Mouse (Mus musculus) liver, embryonic 16.5 days (tissue): ENCODE data around the gene Hist1h4c. TPM values are rescaled to one million over a fixed set of nuclear protein-coding genes. Genes with fewer than 3 reads are reported as not detected.
"Not testable (repeated sequence)": the region's sequence is repeated elsewhere in the genome, so short reads cannot be mapped to it uniquely, and the experiment has no call there.

Experiments used
- ATAC-seq: fragments of 200-750 bp; cut with Nextera tagmentation; 2 replicates; pipeline ENCODE4 v1.8.0; 2017; ENCODE audit warnings: low read depth, mild to moderate bottlenecking, moderate number of reproducible peaks, moderate library complexity
- H3K27ac ChIP-seq: fragments of 300-500 bp; sonication (generic); 2 replicates; pipeline ENCODE4 v1.5.1; 2014; ENCODE audit warnings: mild to moderate bottlenecking, low read length
- H3K27me3 ChIP-seq: fragments of 300-500 bp; sonication (generic); 2 replicates; pipeline ENCODE4 v1.6.1; 2014; ENCODE audit warnings: low read depth, low read length, mixed read lengths; ENCODE audit not compliant: control insufficient read depth, insufficient read depth
- H3K36me3 ChIP-seq: fragments of 300-500 bp; sonication (generic); 2 replicates; pipeline ENCODE4 v1.6.1; 2014; ENCODE audit warnings: mild to moderate bottlenecking; ENCODE audit not compliant: control insufficient read depth, insufficient read depth
- H3K4me1 ChIP-seq: fragments of 300-500 bp; sonication (generic); 2 replicates; pipeline ENCODE4 v1.6.1; 2014; ENCODE audit warnings: low read depth, low read length, mixed read lengths; ENCODE audit not compliant: control insufficient read depth
- H3K4me2 ChIP-seq: fragments of 300-500 bp; sonication (generic); 2 replicates; pipeline ENCODE4 v1.6.1; 2014; ENCODE audit warnings: low read depth, low read length, mixed read lengths
- H3K4me3 ChIP-seq: fragments of 300-500 bp; sonication (generic); 2 replicates; pipeline ENCODE4 v1.5.1; 2014; ENCODE audit warnings: low read depth, mild to moderate bottlenecking, low read length
- H3K9ac ChIP-seq: fragments of 300-500 bp; sonication (generic); 2 replicates; pipeline ENCODE4 v1.6.1; 2014; ENCODE audit warnings: low read depth, low read length
- H3K9me3 ChIP-seq: fragments of 300-500 bp; sonication (generic); replicated peaks from 2 replicates; pipeline ENCODE4 v1.6.1; 2016; ENCODE audit warnings: low read length; ENCODE audit not compliant: control insufficient read depth
- WGBS: fragments of 180-500 bp; shearing (Covaris S2); extraction: QIAGEN DNeasy Blood & Tissue Kit; methylation state at CpG from one replicate; pipeline ENCODE4 v1.1.7; 2014; ENCODE audit not compliant: insufficient replicate concordance; 5-methylcytosine and 5-hydroxymethylcytosine counted together
- polyA plus RNA-seq: library from polyadenylated mRNA; unstranded; fragments of >200 nt; fragmentation: Nextera tagmentation; extraction: Ambion mirVana; gene quantifications from 2 replicates; pipeline ENCODE4 v1.2.1, GENCODE M21; 2015

Hist1h4c gene
- polyA plus RNA-seq, 1 experiment from 2014 or later = 6.3 TPM

GRCm38 (mm10) chr13:23693856-23694440 is 4.3 kb downstream of the Hist1h4c start:
- Histone ChIP-seq H3K4me2 (no peak overlapping the region), H3K36me3 (peaks cover 5% of the 10 kb centered on the region; the same call in 1 of the 2 replicates), H3K27ac (no peak overlapping the region), H3K4me1 (peaks cover 31% of the 10 kb centered on the region), H3K27me3 (no peaks in the 10 kb centered on the region), H3K9ac (no peak overlapping the region), H3K9me3 (no peaks in the 10 kb centered on the region), H3K4me3 (no peak overlapping the region)
- ATAC-seq = no peak
- 77% methylated on average over 6 of the region's 6 CpGs for WGBS

GRCm38 (mm10) chr13:23689459-23689858 is 8.8 kb downstream of the Hist1h4c start:
- Histone ChIP-seq H3K27me3 (no peaks in the 10 kb centered on the region), H3K27ac (peak overlapping the region; percentile 45; the same call in 1 of the 2 replicates), H3K9ac (peak overlapping the region; percentile 15; the same call in 1 of the 2 replicates), H3K4me1 (peaks cover 21% of the 10 kb centered on the region), H3K36me3 (peaks cover 5% of the 10 kb centered on the region; the same call in 1 of the 2 replicates), H3K9me3 (no peaks in the 10 kb centered on the region), H3K4me3 (no peak overlapping the region), H3K4me2 (0 out of 2 replicates have a peak overlapping the region, but pooled peaks have one; percentile 8)
- 29% methylated on average over 2 of the region's 2 CpGs for WGBS
- peak; percentile 25; the same call in 1 of the 2 replicates for ATAC-seq

GRCm38 (mm10) chr13:23688956-23689355 is 9.3 kb downstream of the Hist1h4c start:
- Histone ChIP-seq H3K9ac (0 out of 2 replicates have a peak overlapping the region, but pooled peaks have one; percentile 36), H3K27me3 (no peaks in the 10 kb centered on the region), H3K27ac (0 out of 2 replicates have a peak overlapping the region, but pooled peaks have one; percentile 20), H3K9me3 (no peaks in the 10 kb centered on the region), H3K4me1 (peaks cover 21% of the 10 kb centered on the region), H3K36me3 (peaks cover 5% of the 10 kb centered on the region; the same call in 1 of the 2 replicates), H3K4me3 (no peak overlapping the region), H3K4me2 (no peak overlapping the region)
- 83% methylated on average over 2 of the region's 2 CpGs for WGBS
- ATAC-seq = no peak

- H3K9ac ChIP-seq = no peak overlapping the region
- 0 out of 2 replicates have a peak overlapping the region, but pooled peaks have one; percentile 7 for H3K4me3 ChIP-seq
- H3K27me3 ChIP-seq = no peaks in the 10 kb centered on the region
- H3K9me3 ChIP-seq = no peaks in the 10 kb centered on the region
- peak overlapping the region; percentile 53; the same call in 1 of the 2 replicates for H3K27ac ChIP-seq
- H3K4me1 ChIP-seq = peaks cover 22% of the 10 kb centered on the region
- peaks cover 5% of the 10 kb centered on the region; the same call in 1 of the 2 replicates for H3K36me3 ChIP-seq
- no peak for ATAC-seq
- WGBS = 83% methylated on average over 7 of the region's 7 CpGs
- H3K4me2 ChIP-seq = peak overlapping the region; percentile 1; the same call in 1 of the 2 replicates
Measured at GRCm38 (mm10) chr13:23687907-23688306, 10.3 kb downstream of the Hist1h4c start.

- Histone ChIP-seq H3K4me1 (peaks cover 29% of the 10 kb centered on the region), H3K36me3 (peaks cover 5% of the 10 kb centered on the region; the same call in 1 of the 2 replicates), H3K27ac (no peak overlapping the region), H3K9me3 (no peaks in the 10 kb centered on the region), H3K27me3 (no peaks in the 10 kb centered on the region), H3K4me3 (peak overlapping the region; percentile 46), H3K9ac (peak overlapping the region; percentile 25; the same call in 1 of the 2 replicates), H3K4me2 (peak overlapping the region; percentile 47)
- 75% methylated on average over 4 of the region's 4 CpGs for WGBS
- ATAC-seq = no peak
Measured at GRCm38 (mm10) chr13:23687181-23687580, 11.1 kb downstream of the Hist1h4c start.

- ATAC-seq = no peak
- H3K9ac ChIP-seq = peak overlapping the region; percentile 64
- H3K9me3 ChIP-seq = no peaks in the 10 kb centered on the region
- WGBS = 32% methylated on average over 4 of the region's 4 CpGs
- peak overlapping the region; percentile 54 for H3K4me2 ChIP-seq
- peak overlapping the region; percentile 61 for H3K4me3 ChIP-seq
- H3K27me3 ChIP-seq = no peaks in the 10 kb centered on the region
- H3K4me1 ChIP-seq = peaks cover 32% of the 10 kb centered on the region
- no peaks in the 10 kb centered on the region for H3K36me3 ChIP-seq
- H3K27ac ChIP-seq = peak overlapping the region; percentile 99
Measured at GRCm38 (mm10) chr13:23685966-23686365, 12.3 kb downstream of the Hist1h4c start.

- WGBS = 4% methylated on average over 15 of the region's 15 CpGs
- Histone ChIP-seq H3K4me3 (peak overlapping the region; percentile 61), H3K27ac (peak overlapping the region; percentile 99), H3K9me3 (no peaks in the 10 kb centered on the region), H3K27me3 (no peaks in the 10 kb centered on the region), H3K4me1 (peaks cover 32% of the 10 kb centered on the region), H3K36me3 (no peaks in the 10 kb centered on the region), H3K9ac (peak overlapping the region; percentile 64), H3K4me2 (peak overlapping the region; percentile 54)
- no peak for ATAC-seq
Measured at GRCm38 (mm10) chr13:23685121-23685861, 13.0 kb downstream of the Hist1h4c start.

- not testable (repeated sequence) for H3K36me3 ChIP-seq, H3K9me3 ChIP-seq, H3K27me3 ChIP-seq
- Histone ChIP-seq H3K4me3 (peak overlapping the region; percentile 61), H3K9ac (peak overlapping the region; percentile 64), H3K4me2 (peak overlapping the region; percentile 54), H3K4me1 (peaks cover 30% of the 10 kb centered on the region), H3K27ac (peak overlapping the region; percentile 99)
- under 1% methylated on average over 13 of the region's 37 CpGs for WGBS
- peak; percentile 17; the same call in 1 of the 2 replicates for ATAC-seq
Measured at GRCm38 (mm10) chr13:23684295-23684945, 13.8 kb downstream of the Hist1h4c start.
